Mouse (Mus musculus) brain, embryonic 14.5 days (tissue): ENCODE data around the gene Cntln.

Experiments used
- CTCF ChIP-seq: fragments of 200-500 bp; IDR thresholded peaks from 2 replicates; pipeline ENCODE4 v1.5.1; 2012; ENCODE audit warnings: inconsistent platforms, mild to moderate bottlenecking, moderate library complexity, borderline replicate concordance; ENCODE audit not compliant: insufficient read depth, insufficient read length; ENCODE audit errors: extremely low read depth
- POLR2A ChIP-seq: fragments of 200-500 bp; IDR thresholded peaks from 2 replicates; pipeline ENCODE4 v1.6.1; 2012; ENCODE audit warnings: mild to moderate bottlenecking, inconsistent platforms, borderline replicate concordance; ENCODE audit not compliant: poor library complexity, insufficient read depth, insufficient read length, severe bottlenecking; ENCODE audit errors: extremely low read depth

DNA sequence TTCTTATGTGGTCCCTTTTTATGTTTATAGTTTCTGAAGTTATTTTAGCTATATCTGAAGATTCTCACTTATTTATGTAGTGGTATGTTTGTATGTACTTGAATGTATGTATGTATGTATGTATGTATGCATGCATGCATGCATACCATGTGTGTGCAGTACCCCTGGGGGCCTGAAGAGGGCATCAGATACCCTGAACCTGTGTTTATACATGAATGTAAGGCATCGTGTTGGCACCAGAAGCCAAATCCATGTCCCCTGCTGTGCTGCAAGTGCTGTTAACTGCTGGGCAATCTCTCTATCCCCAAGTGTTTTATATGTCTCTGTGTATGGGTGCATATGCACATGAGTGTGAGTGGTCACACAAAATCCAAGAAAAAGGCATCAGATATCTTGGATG is 34.3 kb downstream of the Cntln start:
- no peak for TF ChIP-seq CTCF
- no peak for TF ChIP-seq POLR2A
